Mouse (Mus musculus) left cerebral cortex, adult 2 months (tissue): ENCODE results near the gene Yipf1. TPM values are rescaled to one million over a fixed set of nuclear protein-coding genes. Genes with fewer than 3 reads are reported as not detected.
A peak's percentile ranks its signal among the peaks of the same experiment; 100 is the strongest.
"Not testable (repeated sequence)": the region's sequence is repeated elsewhere in the genome, so short reads cannot be mapped to it uniquely, and the experiment has no call there.

Source experiments
- DNase-seq, 2 experiments: peaks; one replicate each; pipeline ENCODE4 v3.0.0; 2021 to 2022; ENCODE audit warnings: low spot score in 2 of 2, mixed read lengths in 1 of 2; ENCODE audit errors: extremely low spot score in 1 of 2
- H3K27ac ChIP-seq: fragments of 200-600 bp; 2 replicates; pipeline ENCODE4 v1.8.1; 2022
- H3K4me3 ChIP-seq: fragments of 200-600 bp; 2 replicates; pipeline ENCODE4 v1.8.1; 2022
- CTCF ChIP-seq: fragments of 200-600 bp; IDR thresholded peaks from 2 replicates; pipeline ENCODE4 v1.8.1; 2022; ENCODE audit warnings: antibody characterized with exemption, mild to moderate bottlenecking, moderate library complexity
- intact Hi-C: fragments of 180-260 bp; cut with DNase I; formaldehyde crosslinking; loops from one replicate; pipeline ENCODE4 v1.15.1; 2025
- total RNA-seq, 2 experiments: library from RNA; stranded (reverse); gene quantifications; 2 replicates each; pipeline ENCODE4 v1.2.3; 2021

The Yipf1 gene
- total RNA-seq, 2 experiments from 2014 or later: 40.3 to 44.4 TPM

DNA sequence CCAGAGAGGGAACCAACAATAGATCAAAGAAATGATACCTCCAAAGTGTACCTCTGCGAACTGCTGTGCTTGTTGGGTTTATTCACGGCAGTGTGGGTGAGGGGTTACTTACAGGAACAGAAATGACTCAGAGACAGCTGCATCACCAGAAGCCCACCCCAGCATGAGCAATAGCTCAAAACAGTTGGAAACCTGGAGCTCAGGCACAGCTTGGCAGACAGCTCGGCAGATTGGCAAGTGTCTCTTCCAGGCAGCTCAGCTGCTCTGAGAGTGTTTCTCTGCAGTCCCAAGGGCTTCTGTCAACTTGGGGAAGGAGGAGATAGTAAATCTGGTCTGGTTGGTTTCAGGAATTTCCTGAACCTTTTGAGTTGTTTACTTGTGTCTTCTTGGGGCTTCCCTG, 44.3 kb downstream of the Yipf1 start:
- no peak overlapping the region for H3K4me3 ChIP-seq
- intact Hi-C loops: no loop called here
- TF ChIP-seq CTCF: no peak
- DNase-seq: no peak
- H3K27ac ChIP-seq: no peak overlapping the region

DNA sequence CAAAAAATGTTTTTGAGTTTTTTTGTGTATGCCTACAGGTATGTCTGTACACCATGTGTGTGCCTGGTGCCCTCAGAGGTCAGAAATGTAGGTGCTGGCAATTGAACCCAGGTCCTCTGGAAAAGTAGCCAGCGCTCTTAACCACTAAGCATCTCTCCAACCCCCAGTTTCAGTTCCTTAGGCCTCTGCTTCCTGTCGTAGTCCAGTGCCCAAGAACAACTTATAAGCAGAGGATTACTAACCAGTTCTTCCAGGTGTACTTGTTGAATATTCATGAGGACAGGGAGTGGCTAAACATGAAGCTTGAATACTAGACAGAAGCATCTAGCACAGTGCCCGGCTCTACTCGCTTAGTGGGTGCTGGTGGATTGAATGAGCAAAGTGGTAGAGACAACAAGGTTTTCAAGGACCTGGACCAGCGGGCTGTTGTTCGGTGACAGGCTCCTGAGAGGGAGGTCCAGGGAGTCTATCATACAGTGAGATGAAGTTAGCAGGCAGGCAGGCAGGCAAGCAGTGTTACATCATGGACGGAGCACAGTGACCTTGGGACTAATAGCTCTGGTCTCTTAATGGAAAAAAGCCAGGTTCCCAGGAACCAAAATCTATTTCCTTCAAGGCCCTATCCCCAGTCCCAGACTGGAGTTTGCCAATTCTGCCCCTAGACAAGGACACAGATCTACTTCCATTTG, 46.4 kb downstream of the Yipf1 start:
- Histone ChIP-seq H3K27ac (no peak overlapping the region), H3K4me3 (no peak overlapping the region)
- no peak for TF ChIP-seq CTCF
- intact Hi-C loops: no loop called here
- no peak for DNase-seq

DNA sequence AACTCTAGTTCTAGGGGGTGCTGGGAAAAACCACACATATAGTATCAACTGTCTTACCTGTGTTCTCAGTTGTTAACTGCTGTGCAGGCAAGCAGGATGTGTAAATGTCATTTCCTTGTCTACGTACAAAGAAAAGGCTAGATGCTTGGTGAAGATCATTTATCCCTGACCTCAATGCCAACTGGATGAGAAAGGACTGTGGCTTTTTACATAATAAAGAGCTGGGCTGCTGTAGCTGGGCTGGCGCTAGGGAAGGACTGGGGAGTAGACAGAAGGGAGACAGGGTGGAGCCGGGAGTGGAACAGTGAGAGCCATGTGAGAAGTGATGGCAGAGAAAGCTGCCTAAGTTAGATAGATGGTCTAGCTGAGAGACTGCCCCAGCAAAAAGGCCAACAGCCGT, 48.6 kb downstream of the Yipf1 start:
- DNase-seq: no peak
- Histone ChIP-seq H3K27ac (no peak overlapping the region), H3K4me3 (no peak overlapping the region)
- intact Hi-C loops: no loop called here
- TF ChIP-seq CTCF: no peak

GRCm38 (mm10) chr4:107363573-107363972, 49.4 kb downstream of the Yipf1 start:
- TF ChIP-seq CTCF: no peak; the same call in none of the 2 replicates
- Histone ChIP-seq H3K27ac (no peak overlapping the region), H3K4me3 (no peak overlapping the region)
- intact Hi-C loops: no loop called here
- DNase-seq: no peak

- intact Hi-C loops: no loop called here
- Histone ChIP-seq H3K4me3 (no peak overlapping the region), H3K27ac (no peak overlapping the region)
- no peak for TF ChIP-seq CTCF
- DNase-seq: no peak
These were observed 50.1 kb downstream of the Yipf1 start for GRCm38 (mm10) chr4:107364190-107364639.

DNA sequence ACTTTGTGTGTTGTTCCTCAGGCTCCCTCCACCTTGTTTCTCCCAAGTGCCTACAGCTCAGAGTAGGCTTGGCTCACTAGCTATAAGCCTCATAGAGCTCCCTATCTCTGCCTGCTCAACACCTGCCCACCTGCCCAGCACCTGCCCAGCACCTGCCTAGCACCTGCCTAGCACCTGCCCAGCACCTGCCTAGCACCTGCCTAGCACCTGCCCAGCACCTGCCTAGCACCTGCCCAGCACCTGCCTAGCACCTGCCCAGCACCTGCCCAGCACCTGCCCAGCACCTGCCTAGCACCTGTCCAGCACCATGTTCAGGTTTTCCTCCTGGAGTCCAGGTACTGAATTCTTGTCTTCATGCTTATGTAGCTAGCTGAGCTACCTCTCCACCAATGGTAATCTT, 52.2 kb downstream of the Yipf1 start:
- intact Hi-C loops: loop anchor here (2.0 kb wide), 1 partner anchor 52 kb away; the partner anchor contains the start of gene Yipf1
- not testable (repeated sequence) for H3K4me3 ChIP-seq, DNase-seq, H3K27ac ChIP-seq

GRCm38 (mm10) chr4:107367567-107368314, 53.6 kb downstream of the Yipf1 start, which contains the start of gene Ndc1:
Ndc1 (plus strand) TSS chr4:107367784.
- Histone ChIP-seq H3K4me3 (peak within 1 kb of the TSS; percentile 51), H3K27ac (peak within 1 kb of the TSS; percentile 98)
- TF ChIP-seq CTCF: no peak; the same call in 1 of the 2 replicates
- intact Hi-C loops: loop anchor here (2.0 kb wide), 1 partner anchor 53 kb away; the partner anchor contains the start of gene Yipf1
- DNase-seq: peak; percentile 82 to 84

DNA sequence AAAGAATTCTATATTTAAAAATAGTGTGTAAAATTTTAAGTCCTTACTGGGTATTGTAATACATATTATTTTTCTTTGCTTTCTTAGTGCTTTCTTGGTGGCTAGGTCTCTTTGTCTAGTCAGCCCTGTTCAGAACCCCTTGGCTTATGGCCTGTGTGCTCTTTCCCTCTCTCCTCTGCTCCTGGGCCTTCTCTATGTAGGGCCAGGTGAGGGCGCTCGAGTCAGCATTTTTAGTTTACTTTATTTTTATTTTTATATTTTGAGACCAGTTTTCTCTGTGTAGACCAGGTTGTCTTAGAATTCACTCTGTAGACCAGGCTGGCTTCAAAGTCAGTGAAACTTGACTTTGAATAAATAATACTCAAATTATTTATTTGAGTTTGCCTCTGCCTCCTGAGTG, 58.1 kb downstream of the Yipf1 start:
- peak; percentile 32 for TF ChIP-seq CTCF
- DNase-seq: no peak
- Histone ChIP-seq H3K4me3 (no peak overlapping the region), H3K27ac (no peak overlapping the region)
- intact Hi-C loops: loop anchor here (5.0 kb wide), 1 partner anchor 280 kb away; no protein-coding TSS in a partner anchor

DNA sequence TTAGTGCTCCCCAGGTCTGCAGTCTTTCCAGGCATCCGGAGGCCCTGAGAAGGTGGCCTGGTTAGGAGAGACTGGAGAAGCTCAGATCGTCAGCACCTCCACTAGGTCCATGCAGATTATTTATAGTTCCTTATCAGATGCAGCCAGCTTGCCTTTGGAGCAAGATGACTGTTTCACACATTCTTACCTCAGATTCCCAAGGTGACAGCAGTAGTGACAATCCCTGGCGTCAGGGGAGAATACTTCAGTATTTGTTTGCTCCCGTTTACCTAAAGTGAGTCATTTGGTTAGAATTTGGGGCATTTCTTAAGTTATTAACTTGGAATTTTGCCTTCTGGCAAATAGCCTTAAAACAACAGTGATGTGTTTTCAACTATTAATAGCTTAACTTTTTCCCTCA, 60.5 kb downstream of the Yipf1 start:
- no peak for TF ChIP-seq CTCF
- DNase-seq: no peak
- intact Hi-C loops: loop anchor here (5.0 kb wide), 1 partner anchor 278 kb away; no protein-coding TSS in a partner anchor
- no peak overlapping the region for H3K4me3 ChIP-seq
- H3K27ac ChIP-seq: no peak overlapping the region

DNA sequence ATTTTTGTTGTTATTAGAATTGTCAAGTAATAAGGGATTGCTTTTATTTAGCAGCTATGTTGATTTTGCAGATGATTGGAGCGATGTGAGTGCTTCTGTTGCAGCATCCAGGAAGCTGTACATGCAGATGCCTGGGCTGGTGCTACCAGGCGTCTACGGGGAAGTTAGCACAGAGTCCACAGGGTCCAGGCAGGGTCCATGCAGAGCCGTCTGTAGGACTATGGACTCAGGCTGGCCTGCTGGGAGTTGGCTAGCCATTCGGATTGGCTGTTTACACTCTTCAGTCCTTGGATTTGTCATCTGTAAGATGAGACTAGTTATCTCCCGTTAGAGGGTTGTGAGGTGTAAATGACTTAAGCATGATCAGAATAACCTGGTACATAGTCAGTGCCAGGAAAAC, 64.8 kb downstream of the Yipf1 start:
- TF ChIP-seq CTCF: no peak
- intact Hi-C loops: no loop called here
- DNase-seq: no peak

GRCm38 (mm10) chr4:107380871-107381270, 66.7 kb downstream of the Yipf1 start:
- no peak overlapping the region for H3K27ac ChIP-seq
- H3K4me3 ChIP-seq: no peak overlapping the region
- intact Hi-C loops: no loop called here
- DNase-seq: no peak
- TF ChIP-seq CTCF: no peak

More for the DNA sequence above, 64.8 kb downstream of the Yipf1 start:
- H3K27ac ChIP-seq: no peak overlapping the region
- no peak overlapping the region for H3K4me3 ChIP-seq

DNA sequence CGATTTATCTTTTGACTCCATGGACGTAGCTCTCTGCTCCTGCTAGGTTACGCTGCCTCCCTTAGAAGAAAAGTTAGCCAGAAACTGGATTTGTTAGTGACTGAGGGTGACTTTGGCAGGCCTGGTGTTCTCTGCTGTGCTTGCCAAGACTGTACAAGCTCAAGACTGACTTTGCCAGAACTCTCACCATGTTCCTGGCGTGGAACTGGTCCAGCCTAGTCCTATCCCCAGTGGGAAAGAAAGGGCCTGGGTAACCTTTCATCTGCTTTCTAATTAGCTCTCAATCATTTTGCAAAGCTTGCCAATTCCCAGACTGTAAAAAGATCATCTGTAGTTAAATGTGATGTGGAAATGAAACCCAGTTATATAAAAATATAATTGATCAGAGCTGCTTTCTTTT, 72.9 kb downstream of the Yipf1 start:
- Histone ChIP-seq H3K27ac (no peak overlapping the region), H3K4me3 (no peak overlapping the region)
- TF ChIP-seq CTCF: no peak
- intact Hi-C loops: no loop called here
- no peak for DNase-seq
